Mouse (Mus musculus) erythroblast, embryonic 14.5 days (primary cell): Measurements from ENCODE around the gene Rhobtb1.

Experiments used
- GATA1 ChIP-seq: IDR thresholded peaks from 2 replicates; pipeline ENCODE4 v1.6.1; 2012; ENCODE audit warnings: low read length, inconsistent platforms, mixed read lengths
- TAL1 ChIP-seq: IDR thresholded peaks from 3 replicates; pipeline ENCODE4 v1.6.1; 2012; ENCODE audit warnings: low read length, inconsistent platforms, mixed read lengths

DNA sequence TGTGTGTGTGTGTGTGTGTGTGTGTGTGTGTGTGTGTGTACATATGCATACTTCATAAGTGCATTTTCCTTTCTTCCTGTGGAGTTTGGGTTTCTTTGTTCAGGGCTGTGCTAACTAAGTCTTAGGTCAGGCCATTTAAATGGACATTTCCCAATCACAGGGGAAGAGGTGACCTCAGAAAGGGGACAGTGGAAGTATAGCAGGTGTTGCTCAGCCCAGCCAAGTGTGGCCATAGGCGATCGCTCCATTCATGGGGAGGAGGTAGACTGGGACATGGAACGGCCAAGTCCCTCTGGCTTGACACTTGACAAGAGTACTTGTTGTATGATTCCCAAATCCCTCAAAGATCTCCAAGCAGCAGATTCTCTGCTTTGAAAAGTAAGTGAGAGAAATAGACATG lies 135.7 kb downstream of the Rhobtb1 start:
- no peak for TF ChIP-seq GATA1
- TF ChIP-seq TAL1 = no peak
